Mouse (Mus musculus) liver, embryonic 14.5 days (tissue): Measurements from ENCODE around the gene Arl6ip4. TPM values are rescaled to one million over a fixed set of nuclear protein-coding genes. Genes with fewer than 3 reads are reported as not detected.

ENCODE experiments used
- ATAC-seq: fragments of 200-750 bp; cut with Nextera tagmentation; 2 replicates; pipeline ENCODE4 v1.8.0; 2017; ENCODE audit warnings: moderate number of reproducible peaks, mild to moderate bottlenecking, moderate library complexity; ENCODE audit not compliant: insufficient read depth
- DNase-seq, 3 experiments: peaks; one replicate each; pipeline ENCODE4 v3.0.0-alpha.2; 2012 to 2013; ENCODE audit warnings: low read depth in 3 of 3, low spot score in 3 of 3
- H3K27ac ChIP-seq: fragments of 300-500 bp; sonication (generic); 2 replicates; pipeline ENCODE4 v1.5.1; 2014; ENCODE audit warnings: moderate library complexity, mild to moderate bottlenecking, control low read depth, inconsistent platforms
- H3K27me3 ChIP-seq: fragments of 300-500 bp; sonication (generic); 2 replicates; pipeline ENCODE4 v1.6.1; 2014; ENCODE audit warnings: mild to moderate bottlenecking, low read length, moderate library complexity; ENCODE audit not compliant: control insufficient read depth, insufficient read depth
- H3K36me3 ChIP-seq: fragments of 300-500 bp; sonication (generic); replicated peaks from 2 replicates; pipeline ENCODE4 v1.6.1; 2014; ENCODE audit warnings: low read depth; ENCODE audit not compliant: control insufficient read depth, insufficient read depth
- H3K4me1 ChIP-seq, 2 experiments: fragments of 200-500 bp in 1 of 2; fragments of 300-500 bp in 1 of 2; sonication (generic) in 1 of 2; replicated peaks; 2 replicates each; pipeline ENCODE4 v1.6.1; 2012 to 2014; ENCODE audit warnings: antibody characterized with exemption in 1 of 2, inconsistent platforms in 1 of 2, low read length in 1 of 2; ENCODE audit not compliant: control insufficient read depth in 2 of 2, insufficient read depth in 2 of 2
- H3K4me2 ChIP-seq: fragments of 300-500 bp; sonication (generic); 2 replicates; pipeline ENCODE4 v1.6.1; 2014; ENCODE audit warnings: low read depth, mild to moderate bottlenecking, control low read depth, moderate library complexity
- H3K4me3 ChIP-seq, 2 experiments: fragments of 200-500 bp in 1 of 2; fragments of 300-500 bp in 1 of 2; sonication (generic) in 1 of 2; 2 replicates each; pipeline ENCODE4 v1.5.1; 2012 to 2014; ENCODE audit warnings: low read depth in 2 of 2, low read length in 2 of 2, mild to moderate bottlenecking in 2 of 2, control low read depth in 1 of 2, inconsistent platforms in 1 of 2, moderate library complexity in 1 of 2; ENCODE audit not compliant: insufficient read depth in 1 of 2
- H3K9ac ChIP-seq: fragments of 300-500 bp; sonication (generic); replicated peaks from 2 replicates; pipeline ENCODE4 v1.6.1; 2014; ENCODE audit warnings: mild to moderate bottlenecking, control low read depth, moderate library complexity
- H3K9me3 ChIP-seq: fragments of 300-500 bp; sonication (generic); 2 replicates; pipeline ENCODE4 v1.6.1; 2016; ENCODE audit warnings: low read length, mixed read lengths; ENCODE audit not compliant: control insufficient read depth
- CTCF ChIP-seq: IDR thresholded peaks from 2 replicates; pipeline ENCODE4 v1.5.1; 2016; ENCODE audit warnings: antibody characterized with exemption, low read depth, control low read depth
- EP300 ChIP-seq: IDR thresholded peaks from 2 replicates; pipeline ENCODE4 v1.6.1; 2016; ENCODE audit warnings: antibody characterized with exemption, low read depth
- WGBS: fragments of 180-500 bp; shearing (Covaris S2); extraction: QIAGEN DNeasy Blood & Tissue Kit; methylation state at CpG from one replicate; pipeline ENCODE4 v1.1.7; 2014; ENCODE audit not compliant: insufficient replicate concordance; 5-methylcytosine and 5-hydroxymethylcytosine counted together
- polyA plus RNA-seq, 2 experiments: library from polyadenylated mRNA; depleted of rRNA in 1 of 2; stranded (reverse) in 1 of 2; unstranded in 1 of 2; fragments of >200 nt; fragmentation: Nextera tagmentation in 1 of 2; extraction: Ambion mirVana in 1 of 2; gene quantifications; 2 replicates each; pipeline versions ENCODE4 v1.2.1 to v1.2.3; 2012 to 2014

Arl6ip4 gene
- polyA plus RNA-seq, 2 experiments: 50.6 to 52.2 TPM

DNA sequence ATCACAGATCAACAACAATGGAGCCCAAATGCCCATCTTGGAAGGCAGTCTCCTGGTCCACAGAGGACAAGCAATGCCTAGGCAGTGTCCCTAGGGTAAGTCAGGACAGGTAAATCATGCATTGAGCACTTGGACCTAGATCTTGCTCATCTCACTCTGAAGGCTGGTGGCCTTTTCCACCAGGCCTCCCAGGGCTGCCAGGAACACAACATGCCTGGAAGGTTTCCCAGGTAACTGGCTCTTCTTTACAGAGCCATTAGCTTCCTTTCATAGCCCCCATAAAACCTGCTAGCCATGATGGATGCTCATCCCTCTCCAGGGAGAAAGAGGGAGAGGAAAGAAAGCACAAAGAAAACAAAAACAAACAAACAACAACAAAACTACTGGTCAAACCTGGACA is 50.9 kb downstream of the Arl6ip4 start:
- no peak overlapping the region for H3K27ac ChIP-seq
- no peak for ATAC-seq
- DNase-seq: no peak
- H3K4me3 ChIP-seq: no peak overlapping the region
- no peaks in the 10 kb centered on the region for H3K9me3 ChIP-seq
- H3K4me1 ChIP-seq: peaks cover 0 to 13% of the 10 kb centered on the region in 2 experiments; a peak in 2 of 4 replicates
- H3K9ac ChIP-seq: no peak overlapping the region
- H3K27me3 ChIP-seq: no peaks in the 10 kb centered on the region
- TF ChIP-seq EP300: no peak
- TF ChIP-seq CTCF: no peak
- no peaks in the 10 kb centered on the region for H3K36me3 ChIP-seq
- H3K4me2 ChIP-seq: no peak overlapping the region

DNA sequence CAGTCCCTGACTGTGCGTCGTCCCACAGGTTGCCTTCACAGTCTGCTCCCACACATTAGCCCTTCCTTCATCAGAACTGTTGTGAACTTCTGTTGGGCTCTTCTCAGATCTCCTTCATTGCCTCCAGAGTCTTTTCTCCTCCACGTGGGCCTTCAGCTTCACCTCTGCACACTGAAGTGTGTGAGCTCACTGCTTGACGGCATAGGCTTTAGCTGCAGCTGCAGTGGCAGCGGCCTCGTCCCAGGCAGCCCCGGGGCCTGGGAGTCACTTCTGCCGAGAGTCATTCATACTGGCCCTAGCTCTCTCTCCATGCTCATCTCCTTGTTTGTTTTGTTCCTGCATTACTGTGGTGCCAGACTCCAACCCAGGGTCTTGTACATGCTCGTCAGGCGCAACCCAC is 51.7 kb downstream of the Arl6ip4 start:
- DNase-seq (no peak), ATAC-seq (no peak)
- Histone ChIP-seq H3K9ac (no peak overlapping the region), H3K4me2 (no peak overlapping the region), H3K4me1 (peaks cover 0 to 21% of the 10 kb centered on the region in 2 experiments; a peak in 2 of 4 replicates), H3K27ac (no peak overlapping the region), H3K9me3 (no peaks in the 10 kb centered on the region), H3K27me3 (no peaks in the 10 kb centered on the region), H3K36me3 (no peaks in the 10 kb centered on the region), H3K4me3 (no peak overlapping the region)
- WGBS: 68% methylated on average over 10 of the region's 10 CpGs
- TF ChIP-seq CTCF (no peak), EP300 (no peak)

Other genes with a start within 250 kb of the Arl6ip4 start
- gene Hcar1, start 236.1 kb upstream of the Arl6ip4 start, polyA plus RNA-seq (2012; rRNA removed): 0.06 and 0.08 TPM in 2 replicates
- gene Hcar1, start 236.1 kb upstream of the Arl6ip4 start, polyA plus RNA-seq (2014; fragmentation: Nextera tagmentation; extraction: Ambion mirVana): 0.08 and 0.10 TPM in 2 replicates
- 8.8 and 17.5 TPM in 2 replicates for gene Denr, start 208.9 kb upstream of the Arl6ip4 start, polyA plus RNA-seq (2012; rRNA removed)
- gene Denr, start 208.9 kb upstream of the Arl6ip4 start, polyA plus RNA-seq (2014; fragmentation: Nextera tagmentation; extraction: Ambion mirVana): 43.0 and 50.0 TPM in 2 replicates
- 0.14 and 0.63 TPM in 2 replicates for gene Gm43518, start 188.7 kb upstream of the Arl6ip4 start, polyA plus RNA-seq (2012; rRNA removed)
- gene Gm43518, start 188.7 kb upstream of the Arl6ip4 start, polyA plus RNA-seq (2014; fragmentation: Nextera tagmentation; extraction: Ambion mirVana): 0.60 TPM in 1 of 2 replicates, not detected in the other
- gene Ccdc62, start 185.4 kb upstream of the Arl6ip4 start, polyA plus RNA-seq (2012; rRNA removed): 2.0 and 2.7 TPM in 2 replicates
- 3.4 and 3.7 TPM in 2 replicates for gene Ccdc62, start 185.4 kb upstream of the Arl6ip4 start, polyA plus RNA-seq (2014; fragmentation: Nextera tagmentation; extraction: Ambion mirVana)
- 6.4 and 7.6 TPM in 2 replicates for gene Hip1r, start 142.5 kb upstream of the Arl6ip4 start, polyA plus RNA-seq (2012; rRNA removed)
- gene Hip1r, start 142.5 kb upstream of the Arl6ip4 start, polyA plus RNA-seq (2014; fragmentation: Nextera tagmentation; extraction: Ambion mirVana): 6.2 and 7.2 TPM in 2 replicates
- 11.3 and 11.5 TPM in 2 replicates for gene Vps37b, start 83.8 kb upstream of the Arl6ip4 start, polyA plus RNA-seq (2012; rRNA removed)
- gene Vps37b, start 83.8 kb upstream of the Arl6ip4 start, polyA plus RNA-seq (2014; fragmentation: Nextera tagmentation; extraction: Ambion mirVana): 8.8 and 12.6 TPM in 2 replicates
- 2.9 and 3.1 TPM in 2 replicates for gene Abcb9, start 20.3 kb upstream of the Arl6ip4 start, polyA plus RNA-seq (2012; rRNA removed)
- 2.6 and 3.6 TPM in 2 replicates for gene Abcb9, start 20.3 kb upstream of the Arl6ip4 start, polyA plus RNA-seq (2014; fragmentation: Nextera tagmentation; extraction: Ambion mirVana)
- 10.0 and 12.5 TPM in 2 replicates for gene Ogfod2, start 3.8 kb upstream of the Arl6ip4 start, polyA plus RNA-seq (2012; rRNA removed)
- 10.1 and 10.9 TPM in 2 replicates for gene Ogfod2, start 3.8 kb upstream of the Arl6ip4 start, polyA plus RNA-seq (2014; fragmentation: Nextera tagmentation; extraction: Ambion mirVana)
- 4.7 and 5.8 TPM in 2 replicates for gene Pitpnm2, start 133.7 kb downstream of the Arl6ip4 start, polyA plus RNA-seq (2012; rRNA removed)
- gene Pitpnm2, start 133.7 kb downstream of the Arl6ip4 start, polyA plus RNA-seq (2014; fragmentation: Nextera tagmentation; extraction: Ambion mirVana): 1.9 and 2.1 TPM in 2 replicates
- gene Mphosph9, start 211.9 kb downstream of the Arl6ip4 start, polyA plus RNA-seq (2012; rRNA removed): 2.6 and 3.4 TPM in 2 replicates
- gene Mphosph9, start 211.9 kb downstream of the Arl6ip4 start, polyA plus RNA-seq (2014; fragmentation: Nextera tagmentation; extraction: Ambion mirVana): 4.2 and 5.5 TPM in 2 replicates
- gene 2810006K23Rik, start 212.0 kb downstream of the Arl6ip4 start, polyA plus RNA-seq (2012; rRNA removed): 3.1 and 4.0 TPM in 2 replicates
- gene 2810006K23Rik, start 212.0 kb downstream of the Arl6ip4 start, polyA plus RNA-seq (2014; fragmentation: Nextera tagmentation; extraction: Ambion mirVana): 3.4 and 4.2 TPM in 2 replicates
- 68.4 and 86.5 TPM in 2 replicates for gene Cdk2ap1, start 247.0 kb downstream of the Arl6ip4 start, polyA plus RNA-seq (2012; rRNA removed)
- 16.3 and 27.0 TPM in 2 replicates for gene Cdk2ap1, start 247.0 kb downstream of the Arl6ip4 start, polyA plus RNA-seq (2014; fragmentation: Nextera tagmentation; extraction: Ambion mirVana)